Mouse (Mus musculus): ENCODE data around the gene Aplp2.

DNA sequence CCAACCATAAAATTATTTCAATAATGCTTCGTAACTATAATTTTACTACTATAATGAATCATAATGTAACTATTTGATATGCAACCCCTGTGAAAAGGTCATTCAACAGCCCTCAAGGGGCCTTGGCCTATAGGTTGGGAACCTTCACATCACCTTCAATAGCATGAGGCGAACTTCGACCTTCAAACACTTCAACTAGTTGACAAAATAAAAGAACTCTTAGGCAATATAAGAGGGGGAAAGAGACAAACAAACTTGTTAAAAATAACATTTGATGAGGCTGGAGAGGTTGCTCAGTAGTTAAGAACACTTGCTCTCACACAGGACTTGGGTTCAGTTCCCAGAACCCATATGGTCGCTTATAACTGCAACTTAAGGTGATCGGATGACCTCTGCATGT, 27.2 kb downstream of the Aplp2 start:
- TF ChIP-seq POLR2A (IDR thresholded peaks at IDR 0.05; ENCODE audit: low read depth, low read length) (no peak), CTCF (conservative IDR thresholded peaks at IDR 0.05; ENCODE audit: insufficient read depth, insufficient read length, low read depth, low read length) (no peak)
